Mouse (Mus musculus): ENCODE measurements around the gene Gmpr.

GRCm38 (mm10) chr13:45512531-45512930 lies 5.3 kb downstream of the Gmpr start:
- TF ChIP-seq POLR2A (IDR thresholded peaks at IDR 0.05; ENCODE audit: insufficient read depth, low read length) (no peak), CTCF (IDR thresholded peaks at IDR 0.05; ENCODE audit: low read depth, low read length) (no peak)
